Mouse (Mus musculus): ENCODE measurements around the gene Spats1. TPM values are rescaled to one million over a fixed set of nuclear protein-coding genes. Genes with fewer than 3 reads are reported as not detected.
"Not testable (repeated sequence)": the region's sequence is repeated elsewhere in the genome, so short reads cannot be mapped to it uniquely, and the experiment has no call there.

The Spats1 gene
- polyA plus RNA-seq, 1 experiment from 2014 or later, result 1.5 TPM

DNA sequence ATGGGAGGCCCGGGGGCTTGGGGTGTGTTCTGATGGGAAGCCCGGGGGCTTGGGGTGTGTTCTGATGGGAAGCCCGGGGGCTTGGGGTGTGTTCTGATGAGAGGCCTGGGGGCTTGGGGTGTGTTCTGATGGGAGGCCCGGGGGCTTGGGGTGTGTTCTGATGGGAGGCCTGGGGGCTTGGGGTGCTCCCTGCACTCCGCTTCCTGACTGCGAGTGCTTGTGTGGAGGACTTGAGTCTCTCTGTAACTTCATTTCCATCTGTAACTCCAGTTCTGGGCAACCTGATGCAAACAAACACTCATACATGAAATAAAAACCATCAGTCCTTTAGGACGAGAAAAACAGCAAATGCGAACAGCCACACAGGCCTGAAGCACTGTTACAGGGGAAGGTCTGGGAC, 16.2 kb downstream of the Spats1 start:
- WGBS, result 98% methylated on average over 6 of the region's 8 CpGs
- H3K4me2 ChIP-seq, result no peak overlapping the region
- H3K9me3 ChIP-seq (replicated peaks), result no peaks in the 10 kb centered on the region
- no peak overlapping the region for H3K4me3 ChIP-seq
- peaks cover 17% of the 10 kb centered on the region for H3K4me1 ChIP-seq
- no peak overlapping the region for H3K9ac ChIP-seq
- no peak overlapping the region for H3K27ac ChIP-seq
- no peak for ATAC-seq
- H3K36me3 ChIP-seq (ENCODE audit: poor library complexity, severe bottlenecking), result no peaks in the 10 kb centered on the region
- no peaks in the 10 kb centered on the region for H3K27me3 ChIP-seq

- Histone ChIP-seq H3K27me3 (no peaks in the 10 kb centered on the region), H3K9ac (no peak overlapping the region), H3K4me1 (peaks cover 17% of the 10 kb centered on the region), H3K4me3 (no peak overlapping the region), H3K27ac (no peak overlapping the region), H3K4me2 (no peak overlapping the region), H3K36me3 (ENCODE audit: poor library complexity, severe bottlenecking) (no peaks in the 10 kb centered on the region), H3K9me3 (replicated peaks) (no peaks in the 10 kb centered on the region)
- no peak for ATAC-seq
- 84% methylated on average over 4 of the region's 4 CpGs for WGBS
These were observed 16.7 kb downstream of the Spats1 start for GRCm38 (mm10) chr17:45458516-45458915.

GRCm38 (mm10) chr17:45457487-45457886, 17.7 kb downstream of the Spats1 start:
- Histone ChIP-seq H3K4me2 (no peak overlapping the region), H3K27ac (peak overlapping the region; percentile 71), H3K36me3 (ENCODE audit: poor library complexity, severe bottlenecking) (no peaks in the 10 kb centered on the region), H3K4me3 (no peak overlapping the region), H3K27me3 (no peaks in the 10 kb centered on the region), H3K4me1 (peaks cover 19% of the 10 kb centered on the region), H3K9ac (no peak overlapping the region), H3K9me3 (replicated peaks) (no peaks in the 10 kb centered on the region)
- 93% methylated on average over 5 of the region's 5 CpGs for WGBS
- ATAC-seq, result no peak

- Histone ChIP-seq H3K36me3 (ENCODE audit: poor library complexity, severe bottlenecking) (no peaks in the 10 kb centered on the region), H3K4me1 (peaks cover 27% of the 10 kb centered on the region), H3K9ac (peak overlapping the region; percentile 13; the same call in 1 of the 2 replicates), H3K27me3 (no peaks in the 10 kb centered on the region), H3K27ac (peak overlapping the region; percentile 71), H3K4me3 (no peak overlapping the region), H3K9me3 (replicated peaks) (no peaks in the 10 kb centered on the region), H3K4me2 (peak overlapping the region; percentile 33)
- WGBS, result 24% methylated on average over 13 of the region's 13 CpGs
- ATAC-seq, result peak; percentile 53; the same call in 1 of the 2 replicates
These were observed 18.7 kb downstream of the Spats1 start for GRCm38 (mm10) chr17:45456260-45457152.

DNA sequence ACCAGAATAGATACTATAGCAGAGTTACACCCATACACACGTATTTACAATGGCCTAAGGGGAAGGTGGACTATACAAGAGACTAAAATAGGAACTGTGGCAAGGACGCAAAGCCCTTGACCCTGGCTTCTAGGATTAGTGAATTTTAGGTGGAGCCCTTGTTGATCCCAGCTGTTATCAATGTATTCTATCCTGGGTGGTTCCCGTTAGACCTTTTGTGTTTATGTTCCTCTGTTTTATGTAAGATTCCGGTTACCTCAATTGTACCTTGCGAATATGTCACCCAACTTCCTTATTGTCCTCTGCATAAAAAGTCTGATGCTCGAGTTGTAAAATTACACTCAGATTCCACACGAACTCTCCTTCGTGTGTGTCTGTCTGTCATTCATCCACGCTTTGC, 19.4 kb downstream of the Spats1 start:
- 78% methylated on average over 9 of the region's 9 CpGs for WGBS
- ATAC-seq, result not testable (repeated sequence)
- peak overlapping the region; percentile 71; the same call in 1 of the 2 replicates for H3K27ac ChIP-seq

DNA sequence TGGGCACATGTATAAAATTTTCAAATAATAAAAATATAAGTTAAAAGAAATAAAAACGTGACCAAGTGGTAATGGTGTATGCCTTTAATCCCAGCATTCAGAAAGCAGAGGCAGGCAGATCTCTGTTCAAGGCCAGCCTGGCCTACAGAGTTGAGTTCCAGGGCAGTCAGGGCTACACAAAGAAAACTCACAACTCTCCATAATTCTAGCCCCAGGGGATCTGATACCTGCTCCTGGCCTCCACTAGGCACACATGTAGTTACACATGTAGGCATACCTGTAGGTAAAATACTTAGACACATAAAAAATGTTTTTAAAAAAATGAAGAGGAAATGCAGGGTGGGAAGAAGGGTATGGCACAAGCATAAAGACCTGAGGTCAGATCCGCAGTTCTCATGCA, 20.4 kb downstream of the Spats1 start:
- WGBS, result 92% methylated on average over 2 of the region's 2 CpGs
- Histone ChIP-seq H3K9ac (no peak overlapping the region), H3K4me1 (peaks cover 28% of the 10 kb centered on the region), H3K4me2 (no peak overlapping the region), H3K27ac (no peak overlapping the region), H3K4me3 (no peak overlapping the region), H3K27me3 (no peaks in the 10 kb centered on the region), H3K36me3 (ENCODE audit: poor library complexity, severe bottlenecking) (no peaks in the 10 kb centered on the region), H3K9me3 (replicated peaks) (no peaks in the 10 kb centered on the region)
- ATAC-seq, result no peak

More for the DNA sequence above, 19.4 kb downstream of the Spats1 start:
- not testable (repeated sequence) for H3K36me3 ChIP-seq (ENCODE audit: poor library complexity, severe bottlenecking); H3K4me3 ChIP-seq; H3K4me2 ChIP-seq; H3K9ac ChIP-seq; H3K9me3 ChIP-seq (replicated peaks); H3K27me3 ChIP-seq
- peaks cover 28% of the 10 kb centered on the region for H3K4me1 ChIP-seq

GRCm38 (mm10) chr17:45452271-45452670, 22.9 kb downstream of the Spats1 start:
- no peak overlapping the region for H3K9ac ChIP-seq
- H3K9me3 ChIP-seq (replicated peaks), result no peaks in the 10 kb centered on the region
- H3K27me3 ChIP-seq, result no peaks in the 10 kb centered on the region
- peaks cover 24% of the 10 kb centered on the region for H3K4me1 ChIP-seq
- H3K36me3 ChIP-seq (ENCODE audit: poor library complexity, severe bottlenecking), result no peaks in the 10 kb centered on the region
- no peak overlapping the region for H3K4me3 ChIP-seq
- no peak overlapping the region for H3K4me2 ChIP-seq
- 93% methylated on average over 1 of the region's 1 CpGs for WGBS
- ATAC-seq, result no peak
- H3K27ac ChIP-seq, result no peak overlapping the region

DNA sequence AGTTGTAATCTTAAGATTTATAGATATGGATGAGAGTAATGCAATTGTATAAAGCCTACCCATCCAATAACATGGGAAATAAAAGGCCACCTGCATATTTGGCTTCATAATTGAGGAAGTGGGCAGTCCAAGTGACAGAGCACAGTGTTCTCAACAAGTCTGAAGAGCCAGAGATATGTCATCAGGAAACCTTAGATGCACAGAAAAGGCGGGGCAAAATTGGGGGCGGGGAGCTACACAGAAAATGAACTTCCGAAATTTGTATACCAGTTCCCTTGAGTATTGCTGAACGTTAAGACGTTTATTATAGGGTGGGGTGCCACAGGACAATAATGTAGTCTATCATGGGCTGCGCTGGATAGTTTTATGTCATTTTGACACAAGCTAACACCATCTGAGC, 25.1 kb downstream of the Spats1 start:
- WGBS, result 98% methylated on average over 6 of the region's 6 CpGs
- no peak overlapping the region for H3K9ac ChIP-seq
- H3K27me3 ChIP-seq, result no peaks in the 10 kb centered on the region

DNA sequence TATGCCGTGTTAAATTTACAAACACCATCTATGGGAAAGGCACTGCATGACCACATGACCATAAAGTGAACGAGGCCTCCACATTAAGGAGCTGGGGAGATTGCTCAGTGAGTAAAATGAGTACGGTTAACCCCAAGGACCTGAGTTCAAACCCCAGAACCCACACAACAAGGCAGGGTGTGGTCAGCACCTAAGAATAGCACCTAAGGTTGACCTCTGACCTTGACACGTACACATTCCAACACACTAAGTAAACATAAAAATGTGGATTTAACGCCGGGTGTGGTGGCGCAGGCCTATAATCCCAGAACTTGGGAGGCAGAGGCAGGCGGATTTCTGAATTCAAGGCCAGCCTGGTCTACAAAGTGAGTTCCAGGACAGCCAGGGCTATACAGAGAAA, 25.6 kb downstream of the Spats1 start:
- no peaks in the 10 kb centered on the region for H3K27me3 ChIP-seq

More for the DNA sequence above, 25.1 kb downstream of the Spats1 start:
- no peak for ATAC-seq
- Histone ChIP-seq H3K4me2 (no peak overlapping the region), H3K4me1 (peaks cover 11% of the 10 kb centered on the region), H3K27ac (no peak overlapping the region), H3K36me3 (ENCODE audit: poor library complexity, severe bottlenecking) (no peaks in the 10 kb centered on the region; the same call in 1 of the 2 replicates), H3K9me3 (replicated peaks) (no peaks in the 10 kb centered on the region), H3K4me3 (no peak overlapping the region)

DNA sequence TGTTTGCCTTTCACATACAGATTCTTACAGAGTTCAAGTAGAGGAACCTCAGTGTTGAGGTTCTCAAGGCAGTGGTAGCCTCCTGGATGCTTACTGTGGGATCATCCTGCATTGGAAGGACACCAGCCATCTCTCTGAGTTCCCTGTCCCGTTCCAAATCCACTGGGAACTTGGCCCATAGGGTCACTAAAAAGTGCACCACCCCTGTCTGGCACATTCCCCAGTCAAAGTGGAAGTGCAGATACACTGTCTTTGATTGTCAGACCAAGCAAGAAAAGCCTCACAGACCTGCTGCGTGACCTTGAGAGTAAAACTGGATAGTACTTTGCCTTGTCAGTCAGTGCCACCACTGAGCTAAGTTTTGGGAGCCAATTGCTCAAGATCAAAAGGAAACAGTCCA, 28.2 kb downstream of the Spats1 start:
- Histone ChIP-seq H3K4me1 (peaks cover 6% of the 10 kb centered on the region), H3K9ac (no peak overlapping the region), H3K36me3 (ENCODE audit: poor library complexity, severe bottlenecking) (peaks cover 12% of the 10 kb centered on the region; the same call in 1 of the 2 replicates), H3K4me3 (no peak overlapping the region), H3K9me3 (replicated peaks) (no peaks in the 10 kb centered on the region), H3K4me2 (no peak overlapping the region), H3K27me3 (no peaks in the 10 kb centered on the region), H3K27ac (no peak overlapping the region)
- no peak for ATAC-seq
- WGBS, result 87% methylated on average over 2 of the region's 2 CpGs

More for the DNA sequence above, 25.6 kb downstream of the Spats1 start:
- H3K9ac ChIP-seq, result no peak overlapping the region
- H3K9me3 ChIP-seq (replicated peaks), result no peaks in the 10 kb centered on the region
- H3K4me1 ChIP-seq, result peaks cover 11% of the 10 kb centered on the region
- H3K4me3 ChIP-seq, result no peak overlapping the region
- H3K36me3 ChIP-seq (ENCODE audit: poor library complexity, severe bottlenecking), result peaks cover 3% of the 10 kb centered on the region; the same call in 1 of the 2 replicates
- no peak overlapping the region for H3K4me2 ChIP-seq
- H3K27ac ChIP-seq, result no peak overlapping the region
- no peak for ATAC-seq
- 95% methylated on average over 8 of the region's 8 CpGs for WGBS

- no peaks in the 10 kb centered on the region for H3K4me1 ChIP-seq
- no peak for ATAC-seq
- H3K9ac ChIP-seq, result no peak overlapping the region
- H3K4me3 ChIP-seq, result no peak overlapping the region
- H3K27me3 ChIP-seq, result no peaks in the 10 kb centered on the region
- no peak overlapping the region for H3K27ac ChIP-seq
- H3K36me3 ChIP-seq (ENCODE audit: poor library complexity, severe bottlenecking), result peaks cover 16% of the 10 kb centered on the region
- H3K9me3 ChIP-seq (replicated peaks), result no peaks in the 10 kb centered on the region
- 88% methylated on average over 4 of the region's 4 CpGs for WGBS
- no peak overlapping the region for H3K4me2 ChIP-seq
These were observed 29.3 kb downstream of the Spats1 start for GRCm38 (mm10) chr17:45445923-45446322.

DNA sequence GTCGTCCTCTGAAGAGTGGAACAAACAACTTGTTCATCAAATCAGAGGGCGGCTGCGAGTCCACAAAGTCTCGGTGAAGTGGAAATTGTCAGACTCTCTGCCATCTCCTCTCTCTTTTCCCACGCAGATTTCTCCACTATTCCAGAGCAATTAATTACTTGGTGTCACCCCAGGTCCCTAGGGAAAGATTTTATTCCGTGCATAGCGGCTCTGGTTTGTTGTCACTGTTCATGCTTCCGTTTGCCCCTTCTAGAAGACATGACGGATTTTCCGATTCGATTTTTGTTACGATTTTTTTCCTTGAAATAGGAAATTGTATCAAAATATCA, 41.0 kb downstream of the Spats1 start:
- Histone ChIP-seq H3K9ac (peak overlapping the region; percentile 93), H3K9me3 (replicated peaks) (no peaks in the 10 kb centered on the region), H3K4me1 (peaks cover 29% of the 10 kb centered on the region), H3K4me3 (peak overlapping the region; percentile 87), H3K27me3 (no peaks in the 10 kb centered on the region), H3K36me3 (ENCODE audit: poor library complexity, severe bottlenecking) (peaks cover 17% of the 10 kb centered on the region; the same call in 1 of the 2 replicates), H3K4me2 (peak overlapping the region; percentile 92), H3K27ac (peak overlapping the region; percentile 94)
- WGBS, result 12% methylated on average over 12 of the region's 12 CpGs
- ATAC-seq, result no peak
